Mouse (Mus musculus): ENCODE measurements around the gene Prkca.

Gene Prkca

DNA sequence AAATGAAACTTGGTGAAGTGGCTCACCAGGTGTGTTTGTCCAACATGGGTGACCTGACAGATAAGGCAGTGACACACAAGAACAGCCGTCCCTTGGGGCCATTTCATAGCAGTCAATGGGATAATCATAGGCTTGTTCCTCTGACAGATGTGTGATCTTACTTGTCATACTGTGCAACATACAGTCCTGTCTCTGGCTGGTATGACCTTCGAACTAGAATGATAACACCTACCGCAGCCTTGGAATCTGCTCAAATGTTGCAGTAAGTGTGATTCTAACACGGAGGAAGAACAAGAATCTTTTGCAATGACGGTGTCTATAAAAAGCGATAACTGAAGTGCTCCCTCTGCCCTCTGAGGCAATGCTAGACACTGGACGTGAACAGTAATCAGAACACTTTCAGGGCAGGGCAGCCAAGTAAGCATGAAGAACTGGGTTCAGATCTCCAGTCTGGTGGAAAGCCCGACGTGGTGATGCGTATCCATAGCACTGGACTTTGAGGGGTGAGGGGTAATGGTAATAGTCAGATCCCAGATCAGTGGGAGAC, 9.2 kb upstream of the Prkca start:
- no peak for TF ChIP-seq GATA4 (IDR thresholded peaks at IDR 0.05; ENCODE audit: insufficient replicate concordance, low read length)

DNA sequence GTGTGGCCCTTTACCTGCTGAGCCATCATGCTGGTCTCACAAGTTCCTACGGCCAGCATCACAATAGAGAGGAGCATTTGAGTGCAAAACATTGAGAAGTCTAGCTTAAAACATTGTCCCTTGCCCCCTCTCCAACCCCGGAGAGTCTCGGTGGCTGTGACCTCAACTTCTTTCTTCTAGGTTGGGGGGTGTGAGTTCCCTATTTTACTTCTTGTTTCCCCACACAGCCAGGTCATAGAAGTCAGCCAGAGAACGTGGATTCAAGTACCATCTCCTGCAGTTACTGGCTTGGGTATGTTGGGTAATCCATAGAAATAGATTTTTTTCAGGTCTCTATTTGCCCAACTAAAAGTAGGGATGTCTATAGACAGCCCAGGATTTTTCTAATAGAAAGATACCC, 7.1 kb upstream of the Prkca start:
- no peak for TF ChIP-seq GATA4 (IDR thresholded peaks at IDR 0.05; ENCODE audit: insufficient replicate concordance, low read length)

DNA sequence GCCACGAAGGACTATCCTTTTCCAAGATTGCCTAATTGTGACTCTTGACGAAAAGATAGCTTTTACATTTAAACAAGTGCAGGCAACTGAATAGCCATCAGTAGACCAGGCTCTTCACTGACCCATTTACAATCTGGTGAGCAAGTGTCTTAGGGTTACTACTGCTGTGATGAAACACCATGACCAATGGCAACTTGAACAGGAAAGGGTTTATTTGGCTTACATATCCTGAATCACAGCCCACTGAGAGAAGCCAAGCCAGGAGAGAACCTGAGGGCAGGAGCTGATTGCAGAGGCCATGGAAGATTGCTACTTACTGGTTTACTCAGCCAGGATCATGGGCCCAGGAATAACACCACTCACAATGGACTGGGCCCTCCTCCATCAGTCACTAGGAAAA, 1.6 kb upstream of the Prkca start:
- TF ChIP-seq GATA4 (IDR thresholded peaks at IDR 0.05; ENCODE audit: insufficient replicate concordance, low read length): no peak

DNA sequence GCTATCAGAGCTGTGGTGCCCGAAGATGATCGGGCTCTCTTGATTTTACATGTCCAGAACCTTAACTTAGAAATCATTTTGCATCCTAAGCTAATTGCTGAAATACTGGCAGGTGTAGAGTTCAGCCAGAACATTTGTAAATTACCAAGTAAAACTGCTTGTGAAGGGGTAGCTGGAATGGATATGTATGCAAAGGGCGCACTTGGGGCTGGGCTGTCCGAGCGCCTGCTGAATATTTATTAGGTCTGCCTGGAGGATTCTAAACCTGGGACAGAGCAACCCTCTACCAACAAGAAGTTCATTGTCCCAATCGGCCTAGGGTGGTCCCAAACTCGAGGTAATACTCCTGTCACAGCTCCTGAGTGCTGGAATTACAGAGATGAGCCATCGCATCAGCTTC, 1.0 kb upstream of the Prkca start:
- TF ChIP-seq GATA4 (IDR thresholded peaks at IDR 0.05; ENCODE audit: insufficient replicate concordance, low read length): no peak

DNA sequence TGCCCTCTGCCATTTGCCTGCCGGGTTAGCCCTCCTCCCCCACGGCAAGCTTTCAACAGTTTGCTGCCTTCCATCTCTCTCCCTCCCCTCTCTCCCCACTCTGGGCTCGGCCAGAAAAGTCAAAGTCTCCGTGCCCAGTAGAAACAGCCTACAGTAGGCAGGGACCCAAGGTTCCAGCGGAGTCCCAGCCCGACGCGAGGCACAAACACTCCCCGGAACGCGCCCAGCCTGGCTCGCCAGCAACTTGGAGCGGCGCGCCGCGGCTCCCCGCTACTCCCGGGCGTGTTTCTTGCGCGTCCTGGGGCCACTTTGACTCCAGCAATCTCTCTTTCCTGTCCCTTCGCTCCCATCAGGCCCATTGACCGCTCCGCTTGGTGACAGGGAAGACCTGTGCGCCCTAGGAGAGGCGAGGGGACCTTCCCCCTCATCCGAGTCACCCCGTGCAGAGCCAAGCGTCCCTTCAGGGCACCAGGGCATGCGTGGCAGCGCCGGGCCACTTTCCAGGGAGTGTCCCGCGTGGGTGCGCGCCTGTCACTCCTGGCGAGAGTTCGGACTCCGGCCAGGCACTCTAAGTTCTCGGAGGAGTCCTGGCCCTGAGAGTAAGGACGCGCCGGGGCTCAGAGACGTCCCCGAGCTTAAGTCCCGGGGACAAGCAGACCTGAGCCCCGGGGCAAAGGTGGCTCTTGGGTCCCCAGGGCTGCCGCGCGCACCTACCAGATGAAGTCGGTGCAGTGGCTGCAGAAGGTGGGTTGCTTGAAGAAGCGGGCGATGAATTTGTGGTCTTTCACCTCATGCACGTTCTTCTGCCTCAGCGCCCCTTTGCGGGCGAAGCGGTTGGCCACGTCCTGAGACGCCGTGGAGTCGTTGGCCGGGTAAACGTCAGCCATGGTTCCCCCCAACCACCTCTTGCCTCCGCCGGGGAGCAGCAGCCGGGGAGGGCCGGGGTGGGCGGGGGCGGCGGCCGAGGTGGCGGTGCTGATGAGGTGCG, 653 bp downstream of the Prkca start, which contains the start of gene Apoh:
TSS of gene Apoh (plus strand) at position 574 of the 988 bp plus-strand sequence.
- TF ChIP-seq GATA4 (IDR thresholded peaks at IDR 0.05; ENCODE audit: insufficient replicate concordance, low read length): no peak

DNA sequence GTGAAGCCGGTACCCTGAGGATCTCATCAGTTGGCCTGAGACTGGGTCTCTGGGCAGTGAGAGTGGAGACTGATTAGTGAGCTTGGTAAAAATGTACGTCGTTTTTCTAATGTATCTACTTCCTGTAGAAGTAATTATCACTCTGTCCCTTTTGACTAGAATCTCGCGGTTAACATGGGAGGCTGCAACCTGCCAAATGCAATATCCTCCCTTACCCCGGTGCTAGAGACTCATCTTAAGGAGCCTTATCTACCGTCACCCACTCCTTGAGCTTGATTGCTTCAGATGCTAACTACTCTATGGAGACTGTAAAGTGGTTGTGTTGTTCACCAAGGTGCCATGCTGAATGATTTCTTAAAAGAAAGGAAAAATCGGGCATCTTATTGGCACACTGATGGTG, 1.9 kb downstream of the Prkca start:
- no peak for TF ChIP-seq GATA4 (IDR thresholded peaks at IDR 0.05; ENCODE audit: insufficient replicate concordance, low read length)

DNA sequence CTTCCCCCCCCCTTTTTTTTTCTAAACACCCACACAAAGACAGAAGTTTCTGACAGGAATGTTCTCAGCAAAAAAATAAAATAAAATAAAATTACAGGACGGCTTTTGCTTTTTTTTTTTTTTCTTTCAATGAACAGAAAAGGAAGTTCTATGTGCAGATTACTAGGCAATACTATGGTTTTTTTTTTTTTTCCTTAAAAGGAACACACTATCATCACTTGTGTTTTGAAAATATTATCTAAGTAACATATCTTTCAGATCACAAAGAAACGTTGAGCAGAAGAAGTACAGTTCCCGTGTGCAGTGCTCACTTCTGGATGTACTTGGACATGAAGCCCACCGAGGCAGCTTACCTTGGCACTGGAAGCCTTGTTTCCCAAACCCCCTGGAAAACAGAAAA, 3.4 kb downstream of the Prkca start:
- no peak for TF ChIP-seq GATA4 (IDR thresholded peaks at IDR 0.05; ENCODE audit: insufficient replicate concordance, low read length)

DNA sequence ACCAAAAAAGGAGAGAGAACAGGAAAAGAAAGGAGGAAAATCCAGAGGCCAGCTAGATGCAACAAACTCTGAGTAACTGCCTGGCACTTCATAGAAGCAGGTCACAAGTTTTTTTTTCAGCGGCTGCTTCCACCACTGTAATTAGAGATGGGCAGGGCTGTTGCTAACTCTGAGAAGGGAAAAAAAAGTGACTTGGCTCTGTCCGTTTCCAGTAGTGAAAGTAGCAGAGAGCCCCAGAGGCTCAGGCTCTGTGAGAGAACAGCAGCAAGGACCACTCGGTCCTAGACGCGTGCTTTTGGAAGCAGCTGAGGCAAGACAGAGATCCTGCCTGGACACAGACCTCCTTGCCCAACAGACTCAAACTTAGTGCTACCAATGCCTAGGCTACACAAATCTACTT, 7.3 kb downstream of the Prkca start:
- no peak for TF ChIP-seq GATA4 (IDR thresholded peaks at IDR 0.05; ENCODE audit: insufficient replicate concordance, low read length)

DNA sequence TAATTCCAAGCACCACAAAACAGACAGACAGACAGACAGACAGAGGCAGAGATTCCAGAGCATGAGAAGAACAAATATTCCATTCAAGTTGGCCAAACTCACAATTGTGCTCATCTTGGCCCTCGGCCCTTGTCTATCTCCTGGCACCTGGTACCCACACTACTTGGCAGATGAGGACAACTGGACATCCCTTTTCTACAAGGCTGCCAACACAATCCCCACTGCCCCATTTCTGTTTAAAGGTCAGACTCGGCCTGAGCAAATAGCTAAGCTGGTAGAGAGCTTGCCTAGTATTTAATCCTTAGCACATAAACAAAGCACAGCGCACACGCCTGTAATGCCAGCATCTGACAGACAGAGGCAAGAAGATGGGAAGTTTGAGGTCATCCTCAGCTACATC, 8.2 kb downstream of the Prkca start:
- no peak for TF ChIP-seq GATA4 (IDR thresholded peaks at IDR 0.05; ENCODE audit: insufficient replicate concordance, low read length)

DNA sequence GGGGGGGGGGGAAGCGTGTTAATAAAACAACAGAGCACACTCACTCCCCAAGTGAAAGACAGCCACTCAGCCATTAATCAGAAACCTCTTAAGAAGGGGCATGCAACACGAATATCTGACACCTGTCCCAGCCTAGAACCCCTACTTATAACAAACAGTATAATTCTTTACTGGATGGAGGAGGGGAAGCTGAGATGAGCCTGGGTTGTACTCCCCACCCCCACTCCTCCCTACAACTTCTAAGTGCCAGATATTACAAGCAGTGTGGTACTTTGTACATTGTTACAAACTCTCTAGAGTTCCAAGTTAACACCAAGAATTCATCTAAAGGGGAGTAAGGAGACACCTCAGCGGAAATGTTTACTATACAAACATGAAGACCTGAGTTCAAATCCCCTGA, 9.1 kb downstream of the Prkca start:
- no peak for TF ChIP-seq GATA4 (IDR thresholded peaks at IDR 0.05; ENCODE audit: insufficient replicate concordance, low read length)

DNA sequence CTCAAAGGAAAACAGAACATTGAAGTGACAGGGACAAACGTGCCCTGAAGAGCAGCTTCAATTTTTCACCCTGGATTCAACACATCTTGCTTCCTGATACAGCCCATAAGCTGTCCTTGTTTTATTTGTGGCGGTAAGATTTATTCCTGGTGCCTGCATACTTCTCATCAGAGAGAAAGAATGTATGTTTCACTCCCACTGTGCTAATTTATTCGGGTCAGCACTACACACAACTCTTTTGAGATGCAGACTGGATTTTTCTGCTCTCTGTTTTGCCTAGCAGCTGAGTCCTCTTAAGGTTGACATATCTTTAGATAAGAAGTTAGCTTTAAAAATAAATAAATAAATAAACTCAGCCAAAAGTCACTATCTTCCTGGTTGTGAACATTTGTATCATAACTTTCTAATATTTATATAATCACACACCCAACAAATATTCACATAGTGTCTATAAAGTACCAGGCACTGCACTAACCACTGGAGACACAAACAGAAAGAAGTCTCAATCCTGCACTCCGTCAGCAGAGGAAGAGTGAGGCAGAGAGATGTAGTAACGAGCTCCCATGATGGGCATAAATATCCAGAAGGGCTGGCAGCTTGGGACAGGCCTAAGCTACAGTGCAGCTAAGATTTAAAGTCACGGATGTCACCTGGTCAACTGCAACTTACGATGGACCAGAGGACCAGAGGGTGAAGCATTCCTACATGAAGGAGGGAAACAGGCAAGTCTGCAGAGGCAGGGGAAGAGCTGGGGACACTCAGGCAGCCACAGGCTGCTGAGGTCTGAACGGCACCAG, 9.9 kb downstream of the Prkca start:
- TF ChIP-seq GATA4 (IDR thresholded peaks at IDR 0.05; ENCODE audit: insufficient replicate concordance, low read length): no peak

DNA sequence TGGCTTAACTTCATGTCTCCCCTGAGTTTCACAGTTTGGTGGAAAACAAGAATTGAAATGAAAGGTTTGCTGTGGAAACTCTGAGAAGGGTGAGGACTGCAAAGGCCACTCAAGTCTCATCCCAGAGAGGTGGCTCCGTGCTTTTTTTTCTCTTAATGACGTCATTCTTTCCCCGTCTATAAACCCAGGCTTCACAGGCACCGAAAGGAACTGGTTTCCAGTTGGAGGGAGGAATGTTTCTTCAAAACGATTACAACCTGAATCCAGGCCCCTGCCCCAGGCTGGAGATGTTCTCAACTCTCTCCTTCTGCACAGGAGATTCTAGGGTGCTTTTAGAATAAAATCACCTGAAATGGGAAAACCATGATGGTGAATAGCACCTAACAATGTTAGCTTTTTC, 10.7 kb downstream of the Prkca start:
- no peak for TF ChIP-seq GATA4 (IDR thresholded peaks at IDR 0.05; ENCODE audit: insufficient replicate concordance, low read length)

DNA sequence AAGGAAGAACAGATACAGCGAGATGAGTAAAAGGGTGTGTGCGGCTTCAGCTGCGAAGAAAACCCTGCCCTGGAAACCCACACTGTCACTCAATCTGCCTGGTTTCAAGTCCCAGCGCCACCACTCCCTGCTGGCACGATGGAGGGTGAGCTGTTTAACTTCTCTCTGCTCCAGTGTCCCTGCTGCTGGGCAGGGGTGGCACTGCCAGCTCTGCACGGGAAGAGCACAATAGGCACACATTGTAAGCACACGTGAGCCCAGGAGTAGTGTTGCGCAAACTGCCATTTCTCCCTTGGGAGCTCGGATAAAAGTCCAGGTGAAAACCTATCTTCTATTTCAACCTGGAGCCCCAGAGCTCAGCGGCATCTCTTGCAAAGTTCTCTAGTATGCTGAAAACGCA, 12.9 kb downstream of the Prkca start:
- TF ChIP-seq GATA4 (IDR thresholded peaks at IDR 0.05; ENCODE audit: insufficient replicate concordance, low read length): no peak

DNA sequence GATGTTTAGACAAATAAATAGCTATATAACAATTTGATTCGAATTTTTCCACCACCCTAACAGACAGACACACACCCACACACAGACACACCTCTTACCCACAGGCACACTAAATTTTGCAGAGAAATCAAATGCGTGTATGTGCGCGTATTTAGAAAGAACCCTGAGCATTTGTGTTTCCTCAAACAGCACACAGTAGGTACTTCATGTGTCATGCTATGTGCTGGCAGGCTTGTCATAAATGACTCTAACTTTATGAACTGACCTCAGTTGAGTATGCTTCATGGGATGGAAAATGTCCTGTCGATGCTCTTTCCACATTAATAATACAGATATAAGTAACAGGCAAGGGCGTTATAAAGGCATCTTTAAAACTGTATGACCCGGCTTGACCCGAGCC, 17.8 kb downstream of the Prkca start:
- no peak for TF ChIP-seq GATA4 (IDR thresholded peaks at IDR 0.05; ENCODE audit: insufficient replicate concordance, low read length)

DNA sequence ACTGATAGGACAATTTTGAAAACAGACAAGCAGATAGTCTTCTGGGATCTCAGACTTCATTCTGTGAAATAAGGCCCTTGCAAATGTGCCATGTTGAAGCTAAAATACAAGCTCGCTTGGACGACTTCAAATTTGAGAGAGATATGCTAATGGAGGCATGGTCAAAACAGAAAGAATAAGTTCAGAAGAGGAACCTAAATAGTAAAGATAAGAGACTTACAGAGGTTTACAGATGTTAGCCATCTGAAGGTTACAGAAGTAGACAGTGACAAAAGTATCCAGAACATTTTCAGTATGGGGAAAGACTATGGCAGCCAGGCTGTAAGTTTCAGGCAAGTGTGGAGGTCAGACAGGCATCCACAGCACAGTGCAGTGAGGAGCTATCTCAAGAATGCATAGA, 21.6 kb downstream of the Prkca start:
- no peak for TF ChIP-seq GATA4 (IDR thresholded peaks at IDR 0.05; ENCODE audit: insufficient replicate concordance, low read length)

DNA sequence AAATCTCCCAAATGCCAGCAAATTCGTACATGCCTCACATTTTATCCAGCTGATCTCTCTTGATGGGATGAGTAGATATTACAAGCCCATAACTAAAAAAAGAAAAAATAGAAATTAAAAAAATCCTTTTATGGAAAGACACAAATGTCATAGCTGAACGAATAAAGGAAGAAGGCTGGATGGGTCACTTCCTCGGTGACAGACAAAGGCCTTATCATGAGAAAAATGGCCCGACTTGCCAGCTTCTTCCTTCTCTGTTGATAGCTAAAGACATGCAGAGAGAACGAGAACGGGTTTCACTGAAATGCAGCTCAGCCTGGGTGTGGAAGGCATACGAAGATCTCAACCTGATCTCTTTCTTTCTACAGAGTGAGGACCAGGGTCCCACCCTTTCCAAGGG, 23.2 kb downstream of the Prkca start:
- TF ChIP-seq GATA4 (IDR thresholded peaks at IDR 0.05; ENCODE audit: insufficient replicate concordance, low read length): no peak
